Mouse (Mus musculus): ENCODE data around the gene Olfr31. TPM values are rescaled to one million over a fixed set of nuclear protein-coding genes. Genes with fewer than 3 reads are reported as not detected.

The Olfr31 gene
- not detected in 2 replicates for polyA plus RNA-seq (2015; fragmentation: Nextera tagmentation; extraction: Ambion mirVana)

DNA sequence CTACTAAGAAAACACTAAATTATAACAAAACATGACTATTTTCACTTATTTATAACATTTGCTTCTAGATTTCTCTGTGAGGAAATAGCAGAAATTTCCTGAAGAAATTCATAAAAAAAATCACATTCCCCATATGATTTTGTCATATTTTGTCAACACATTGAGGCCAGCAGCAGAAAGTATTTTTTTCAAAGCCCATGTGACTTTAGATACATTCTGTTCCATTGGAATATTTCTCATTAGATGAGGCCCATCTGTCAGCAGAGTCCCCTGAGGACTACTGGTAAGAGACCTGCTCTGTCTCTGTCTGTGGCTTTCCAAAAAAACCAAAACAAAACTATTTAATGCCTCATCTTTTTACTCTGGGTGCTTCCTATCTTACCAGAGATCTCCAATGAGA lies at the start of gene Olfr31:
Olfr31 (plus strand) TSS at position 301 of the 400 bp plus-strand sequence.
- ATAC-seq (ENCODE audit: extremely low read depth, insufficient number of reproducible peaks, low FRiP score, low TSS enrichment): no peak
- Histone ChIP-seq H3K9me3 (no peaks in the 10 kb centered on the region), H3K4me2 (no peak within 1 kb of the TSS), H3K36me3 (no peaks in the 10 kb centered on the region), H3K9ac (no peak within 1 kb of the TSS), H3K4me1 (no peaks in the 10 kb centered on the region), H3K27me3 (replicated peaks) (no peaks in the 10 kb centered on the region), H3K4me3 (no peak within 1 kb of the TSS), H3K27ac (replicated peaks) (no peak within 1 kb of the TSS)

DNA sequence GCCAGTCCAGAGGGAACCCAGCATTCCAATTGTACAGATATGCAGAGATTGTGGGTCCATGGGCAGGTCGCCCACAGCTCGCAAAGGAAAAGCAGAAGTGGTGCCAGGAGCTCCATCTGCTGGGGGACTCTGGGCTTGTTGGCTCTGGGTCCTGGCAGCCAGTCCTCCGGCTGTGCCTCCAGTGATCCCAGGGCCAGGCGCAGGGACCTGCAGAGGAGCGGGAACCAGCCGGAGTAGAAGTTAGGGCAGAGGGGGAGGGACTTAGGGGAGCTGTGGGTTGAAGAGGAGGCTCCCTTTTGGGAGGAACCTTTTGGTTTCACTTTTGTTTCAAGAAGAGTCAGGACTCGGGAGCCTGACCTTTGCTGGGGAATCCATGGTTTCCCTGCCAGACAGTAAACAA lies 28.2 kb upstream of the Olfr31 start:
- Histone ChIP-seq H3K36me3 (no peaks in the 10 kb centered on the region), H3K9me3 (peaks cover 6% of the 10 kb centered on the region; the same call in 1 of the 2 replicates), H3K27me3 (replicated peaks) (no peaks in the 10 kb centered on the region), H3K9ac (no peak overlapping the region), H3K4me2 (peak overlapping the region; percentile 39; the same call in 1 of the 2 replicates), H3K27ac (replicated peaks) (no peak overlapping the region), H3K4me1 (no peaks in the 10 kb centered on the region), H3K4me3 (peak overlapping the region; percentile 26)
- 53% methylated on average over 7 of the region's 7 CpGs for WGBS
- peak; percentile 31; the same call in 1 of the 2 replicates for ATAC-seq (ENCODE audit: extremely low read depth, insufficient number of reproducible peaks, low FRiP score, low TSS enrichment)

DNA sequence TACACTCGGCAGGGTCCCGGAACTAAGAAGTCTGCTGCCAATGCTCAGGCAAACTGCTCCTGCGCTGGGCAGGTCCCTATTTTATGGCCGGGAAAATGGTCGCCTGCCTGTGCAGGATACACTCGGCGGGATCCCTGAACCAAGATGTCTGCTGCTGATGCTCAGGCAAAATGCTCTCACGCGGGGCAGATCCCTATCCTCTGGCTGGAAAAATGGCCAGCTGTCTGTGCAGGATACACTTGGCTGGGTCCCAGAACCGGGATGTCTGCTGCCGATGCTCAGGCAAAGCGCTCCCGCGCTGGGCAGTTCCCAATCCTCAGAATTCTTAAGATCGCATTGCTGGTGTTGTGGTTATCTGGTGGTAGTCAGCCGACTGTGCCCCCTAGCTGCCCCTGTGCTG lies 13.7 kb upstream of the Olfr31 start:
- no peaks in the 10 kb centered on the region for H3K9me3 ChIP-seq
- H3K4me1 ChIP-seq: no peaks in the 10 kb centered on the region
- peak overlapping the region; percentile 28 for H3K4me3 ChIP-seq
- no peaks in the 10 kb centered on the region for H3K27me3 ChIP-seq (replicated peaks)
- no peaks in the 10 kb centered on the region for H3K36me3 ChIP-seq
- no peak for ATAC-seq (ENCODE audit: extremely low read depth, insufficient number of reproducible peaks, low FRiP score, low TSS enrichment)
- WGBS: 32% methylated on average over 16 of the region's 16 CpGs
- peak overlapping the region; percentile 58 for H3K4me2 ChIP-seq
- H3K27ac ChIP-seq (replicated peaks): no peak overlapping the region
- H3K9ac ChIP-seq: no peak overlapping the region

DNA sequence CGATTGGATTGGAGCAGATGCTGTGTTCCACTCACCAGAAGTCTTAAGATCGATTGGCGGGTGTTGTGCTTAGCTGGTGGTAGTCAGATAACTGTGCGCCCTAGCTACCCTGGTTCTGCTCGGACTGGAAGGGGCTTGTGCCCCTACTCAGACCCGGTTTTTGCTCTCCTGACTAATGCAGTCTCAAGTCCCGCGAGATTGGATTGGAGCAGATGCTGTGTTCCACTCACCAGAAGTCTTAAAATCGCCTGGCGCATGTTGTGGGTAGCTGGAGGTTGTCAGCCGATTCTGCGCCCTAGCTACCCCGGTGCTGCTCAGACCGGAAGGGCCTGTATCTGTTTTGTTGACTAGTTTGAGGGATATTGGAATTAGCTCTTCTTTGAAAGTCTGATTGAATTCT lies 13.2 kb upstream of the Olfr31 start:
- H3K4me3 ChIP-seq: peak overlapping the region; percentile 28
- H3K4me2 ChIP-seq: peak overlapping the region; percentile 58
- no peak for ATAC-seq (ENCODE audit: extremely low read depth, insufficient number of reproducible peaks, low FRiP score, low TSS enrichment)
- H3K4me1 ChIP-seq: no peaks in the 10 kb centered on the region
- 43% methylated on average over 14 of the region's 14 CpGs for WGBS
- no peaks in the 10 kb centered on the region for H3K36me3 ChIP-seq
- H3K27ac ChIP-seq (replicated peaks): no peak overlapping the region
- no peaks in the 10 kb centered on the region for H3K9me3 ChIP-seq
- H3K9ac ChIP-seq: no peak overlapping the region
- H3K27me3 ChIP-seq (replicated peaks): no peaks in the 10 kb centered on the region

DNA sequence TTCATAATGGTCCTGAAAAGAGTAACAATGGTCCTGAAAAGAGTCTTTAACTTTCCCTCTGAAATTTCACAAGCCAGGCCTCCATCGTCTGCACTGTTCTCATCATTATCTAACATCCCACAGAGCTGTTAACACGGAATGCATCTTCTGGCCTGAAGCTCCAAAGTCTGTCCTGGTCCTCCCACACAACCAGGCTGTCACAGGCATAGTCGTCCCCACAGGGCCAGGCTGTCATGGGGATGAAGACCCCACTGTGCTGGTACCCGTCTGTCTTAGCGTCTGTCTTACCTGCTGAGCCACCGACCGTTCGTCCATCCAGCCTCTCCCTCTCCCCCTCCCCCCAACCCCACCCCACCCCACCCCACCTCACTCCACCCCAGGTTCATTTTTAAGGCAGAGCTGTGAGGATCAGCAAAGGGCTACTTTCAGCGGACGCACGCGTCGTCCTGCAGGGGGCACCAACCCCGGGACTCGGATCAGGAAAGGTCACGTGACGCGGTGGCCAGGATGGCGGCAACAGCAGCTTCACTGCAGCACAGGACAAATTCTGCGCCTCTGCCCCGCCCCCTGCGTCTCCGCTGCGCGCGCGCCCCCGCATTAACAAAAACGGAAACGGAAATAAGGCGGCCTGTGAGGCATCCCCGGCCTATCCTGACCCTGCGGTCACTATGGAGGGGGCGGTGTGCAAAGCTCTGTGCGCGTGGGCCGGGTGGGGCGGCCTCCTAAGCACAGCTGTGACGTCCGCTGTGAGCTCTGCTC lies 22.7 kb downstream of the Olfr31 start:
- H3K27me3 ChIP-seq (replicated peaks): no peaks in the 10 kb centered on the region
- WGBS: 6% methylated on average over 40 of the region's 40 CpGs
- peak overlapping the region; percentile 87 for H3K4me2 ChIP-seq
- ATAC-seq (ENCODE audit: extremely low read depth, insufficient number of reproducible peaks, low FRiP score, low TSS enrichment): peak; percentile 56
- H3K4me3 ChIP-seq: peak overlapping the region; percentile 68
- peaks cover 45% of the 10 kb centered on the region for H3K9me3 ChIP-seq
- peaks cover 28% of the 10 kb centered on the region for H3K36me3 ChIP-seq
- peak overlapping the region; percentile 76 for H3K27ac ChIP-seq (replicated peaks)
- H3K4me1 ChIP-seq: no peaks in the 10 kb centered on the region
- peak overlapping the region; percentile 81 for H3K9ac ChIP-seq

DNA sequence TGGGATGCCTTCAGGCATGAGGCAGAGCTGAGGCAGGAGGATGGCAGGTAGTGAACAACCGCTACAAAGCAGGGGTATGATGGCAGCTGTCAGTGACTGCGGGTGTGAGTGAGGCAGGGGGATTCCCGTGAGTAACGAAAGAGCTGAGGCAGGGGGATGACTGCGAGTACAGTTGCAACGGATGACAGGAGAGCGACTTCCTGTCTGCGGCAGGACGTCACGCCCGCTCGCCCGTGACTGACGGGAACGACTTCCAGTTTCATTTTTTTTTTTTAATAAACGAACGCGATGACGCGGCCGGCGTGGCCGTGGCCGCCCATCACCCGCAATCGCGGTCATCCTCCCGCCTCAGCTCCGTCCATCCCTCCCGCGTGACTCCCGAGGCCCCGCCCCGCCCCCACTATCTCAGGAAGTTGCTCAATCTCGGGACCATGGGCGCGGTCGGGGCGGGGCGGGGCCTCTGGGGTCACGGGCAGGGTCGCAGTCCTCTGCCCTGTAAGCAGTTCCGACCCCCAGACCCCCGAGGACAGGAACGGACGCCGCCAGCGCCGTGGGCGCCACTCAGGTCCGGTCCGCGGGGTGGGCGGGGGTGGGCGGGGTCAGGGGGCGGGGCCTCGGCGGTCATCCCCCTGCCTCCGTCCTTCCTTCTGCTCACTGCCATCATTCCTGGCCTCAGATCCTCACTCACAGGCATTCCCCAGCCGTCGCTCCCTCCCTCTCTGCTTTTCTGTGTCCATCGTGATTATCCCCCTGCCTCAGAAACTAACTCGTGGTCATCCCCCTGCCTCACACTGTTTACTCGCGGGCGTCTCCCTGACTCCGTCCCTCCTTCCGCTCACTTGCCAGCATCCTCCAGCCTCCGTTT lies 23.6 kb downstream of the Olfr31 start, which contains the start of gene Il3ra:
Il3ra (plus strand) TSS at position 328 of the 865 bp plus-strand sequence.
- peak within 1 kb of the TSS; percentile 76 for H3K27ac ChIP-seq (replicated peaks)
- no peaks in the 10 kb centered on the region for H3K4me1 ChIP-seq
- H3K9me3 ChIP-seq: peaks cover 51% of the 10 kb centered on the region
- H3K36me3 ChIP-seq: peaks cover 36% of the 10 kb centered on the region
- H3K4me3 ChIP-seq: peak within 1 kb of the TSS; percentile 68
- H3K9ac ChIP-seq: peak within 1 kb of the TSS; percentile 81
- WGBS: 3% methylated on average over 69 of the region's 69 CpGs
- H3K27me3 ChIP-seq (replicated peaks): no peaks in the 10 kb centered on the region
- peak within 1 kb of the TSS; percentile 87 for H3K4me2 ChIP-seq
- peak; percentile 34; the same call in 1 of the 2 replicates for ATAC-seq (ENCODE audit: extremely low read depth, insufficient number of reproducible peaks, low FRiP score, low TSS enrichment)

DNA sequence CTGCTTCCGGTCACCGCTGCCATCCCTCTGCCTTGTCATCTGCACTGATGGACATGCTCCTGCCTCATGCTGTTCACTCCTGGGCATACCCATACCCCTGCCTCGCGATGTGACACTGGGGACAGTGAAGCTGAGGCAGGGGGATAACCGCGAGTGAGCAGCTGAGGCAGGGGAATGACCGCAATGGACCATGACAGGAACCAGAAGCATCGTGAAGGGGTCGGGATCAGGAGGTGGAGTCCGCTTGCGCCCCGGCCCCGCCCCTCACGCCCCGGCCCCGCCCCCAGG lies 24.1 kb downstream of the Olfr31 start:
- no peak for ATAC-seq (ENCODE audit: extremely low read depth, insufficient number of reproducible peaks, low FRiP score, low TSS enrichment)
- peak overlapping the region; percentile 81 for H3K9ac ChIP-seq
- H3K27ac ChIP-seq (replicated peaks): no peak overlapping the region
- no peaks in the 10 kb centered on the region for H3K4me1 ChIP-seq
- H3K36me3 ChIP-seq: peaks cover 39% of the 10 kb centered on the region
- peak overlapping the region; percentile 68 for H3K4me3 ChIP-seq
- no peaks in the 10 kb centered on the region for H3K27me3 ChIP-seq (replicated peaks)
- 27% methylated on average over 12 of the region's 16 CpGs for WGBS
- H3K4me2 ChIP-seq: peak overlapping the region; percentile 87
- H3K9me3 ChIP-seq: peaks cover 56% of the 10 kb centered on the region

DNA sequence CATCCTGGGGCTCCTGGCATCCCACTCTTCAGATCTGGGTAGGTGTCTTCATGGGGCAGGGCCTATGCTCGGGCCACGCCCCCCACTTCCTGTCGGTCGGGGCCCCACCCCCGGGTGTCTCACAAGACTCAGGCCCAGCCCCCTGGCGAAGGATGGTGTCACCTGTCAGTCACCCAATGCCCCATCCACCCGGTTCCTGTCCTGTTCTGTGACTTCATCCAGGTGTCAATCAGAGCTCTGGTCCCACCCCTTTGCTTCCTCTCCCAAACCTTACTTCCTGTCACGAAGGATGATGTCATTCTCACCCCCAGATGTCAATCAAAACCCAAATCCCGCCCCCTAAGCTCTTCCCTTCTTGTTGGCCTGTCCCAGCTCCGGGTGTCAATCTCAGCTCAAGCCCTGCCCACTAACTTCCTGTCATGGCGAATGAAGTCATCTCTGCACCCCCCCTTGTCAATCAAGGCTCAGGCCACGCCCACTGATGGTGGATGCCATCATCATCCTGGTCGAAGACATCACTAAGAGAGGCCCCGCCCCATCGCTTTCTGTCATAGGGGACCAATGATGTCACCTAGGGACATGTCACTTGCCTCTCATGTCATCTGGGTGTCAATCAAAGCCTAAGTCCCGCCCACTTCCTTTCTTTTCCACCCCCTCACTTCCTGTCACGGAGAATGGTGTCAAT lies 24.7 kb downstream of the Olfr31 start:
- Histone ChIP-seq H3K4me3 (peak overlapping the region; percentile 68; the same call in 1 of the 2 replicates), H3K36me3 (peaks cover 39% of the 10 kb centered on the region), H3K27ac (replicated peaks) (no peak overlapping the region), H3K9me3 (peaks cover 62% of the 10 kb centered on the region), H3K27me3 (replicated peaks) (no peaks in the 10 kb centered on the region), H3K9ac (no peak overlapping the region), H3K4me1 (no peaks in the 10 kb centered on the region), H3K4me2 (peak overlapping the region; percentile 87; the same call in 1 of the 2 replicates)
- WGBS: 75% methylated on average over 17 of the region's 17 CpGs
- no peak for ATAC-seq (ENCODE audit: extremely low read depth, insufficient number of reproducible peaks, low FRiP score, low TSS enrichment)

DNA sequence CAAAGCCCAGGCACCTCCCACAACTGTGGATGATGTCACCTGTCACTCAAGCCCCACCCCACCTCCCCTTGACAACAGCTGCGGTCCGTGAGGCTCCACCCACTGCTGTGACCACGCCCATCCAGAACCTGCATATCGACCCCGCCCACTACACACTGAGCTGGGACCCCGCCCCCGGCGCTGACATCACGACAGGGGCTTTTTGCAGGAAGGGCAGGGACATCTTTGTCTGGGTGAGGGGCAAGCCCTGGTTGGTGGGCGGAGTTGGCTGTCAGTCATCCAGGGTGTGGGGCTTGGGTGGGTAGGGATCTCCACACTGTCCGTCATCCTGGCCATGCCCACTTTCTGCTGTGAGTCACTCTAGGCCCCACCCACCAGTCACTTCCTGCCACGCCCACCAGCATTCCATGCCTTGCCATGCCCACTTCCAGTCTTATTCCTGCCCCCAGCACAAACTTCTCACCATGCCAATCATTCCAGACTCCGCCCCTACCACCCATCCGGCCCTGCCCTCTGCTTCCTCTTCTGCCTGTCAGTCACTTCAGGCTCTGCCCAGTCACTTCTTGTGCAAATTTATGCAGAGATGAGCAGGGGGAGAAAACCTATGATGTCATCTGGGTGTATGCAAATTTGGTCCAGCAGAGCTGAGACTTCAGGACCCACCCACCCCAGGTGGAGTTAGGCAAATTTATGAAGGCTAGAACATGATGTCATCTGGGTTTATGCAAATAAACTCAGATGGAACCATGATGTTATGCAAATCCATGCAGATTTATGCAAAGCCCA lies 25.4 kb downstream of the Olfr31 start:
- no peaks in the 10 kb centered on the region for H3K27me3 ChIP-seq (replicated peaks)

DNA sequence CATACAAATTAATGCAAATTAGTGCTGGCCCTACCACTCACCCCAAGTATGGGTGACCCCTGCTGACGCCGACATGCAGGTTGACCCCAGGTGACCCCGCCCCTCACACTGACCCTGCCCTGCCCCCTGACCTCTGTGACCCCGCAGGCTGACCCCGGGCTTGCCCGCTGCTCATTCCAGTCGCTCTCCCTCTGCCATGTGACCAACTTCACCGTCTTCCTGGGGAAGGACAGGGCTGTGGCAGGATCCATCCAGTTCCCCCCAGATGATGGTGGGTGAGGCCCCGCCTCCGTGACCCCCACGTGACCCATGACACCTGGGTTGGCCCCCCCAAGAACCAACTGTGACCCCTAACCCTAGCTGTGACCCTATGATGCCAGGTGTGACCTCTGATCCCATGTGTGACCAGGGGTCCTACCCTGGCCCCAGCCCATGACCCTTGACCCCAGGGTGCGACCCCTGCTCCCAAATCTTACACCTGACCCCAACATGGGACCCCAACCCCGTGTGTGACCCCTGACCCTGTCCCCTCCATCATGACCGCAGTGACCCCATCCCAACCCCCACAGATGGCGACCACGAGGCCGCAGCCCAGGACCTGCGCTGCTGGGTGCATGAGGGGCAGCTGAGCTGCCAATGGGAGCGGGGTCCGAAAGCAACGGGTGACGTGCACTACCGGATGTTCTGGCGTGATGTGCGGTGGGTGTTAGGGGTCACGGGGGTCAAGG lies 26.2 kb downstream of the Olfr31 start:
- H3K27me3 ChIP-seq (replicated peaks): no peaks in the 10 kb centered on the region
- peaks cover 73% of the 10 kb centered on the region for H3K9me3 ChIP-seq
- no peaks in the 10 kb centered on the region for H3K4me1 ChIP-seq
- WGBS: 95% methylated on average over 26 of the region's 26 CpGs
- no peak for ATAC-seq (ENCODE audit: extremely low read depth, insufficient number of reproducible peaks, low FRiP score, low TSS enrichment)
- peaks cover 39% of the 10 kb centered on the region for H3K36me3 ChIP-seq
- H3K9ac ChIP-seq: no peak overlapping the region
- no peak overlapping the region for H3K4me3 ChIP-seq
- no peak overlapping the region for H3K4me2 ChIP-seq
- no peak overlapping the region for H3K27ac ChIP-seq (replicated peaks)

More for the DNA sequence above, 25.4 kb downstream of the Olfr31 start:
- H3K27ac ChIP-seq (replicated peaks): no peak overlapping the region
- WGBS: 92% methylated on average over 14 of the region's 14 CpGs
- H3K9me3 ChIP-seq: peaks cover 68% of the 10 kb centered on the region
- H3K4me1 ChIP-seq: no peaks in the 10 kb centered on the region
- no peak overlapping the region for H3K4me2 ChIP-seq
- no peak overlapping the region for H3K9ac ChIP-seq
- peaks cover 39% of the 10 kb centered on the region for H3K36me3 ChIP-seq
- no peak overlapping the region for H3K4me3 ChIP-seq
- no peak for ATAC-seq (ENCODE audit: extremely low read depth, insufficient number of reproducible peaks, low FRiP score, low TSS enrichment)
